Mouse (Mus musculus) bone marrow macrophage, adult 2 months (primary cell): ENCODE measurements around the gene Slc48a1.

Experiments used
- CTCF ChIP-seq: IDR thresholded peaks from 2 replicates; pipeline ENCODE4 v1.5.1; 2012; ENCODE audit warnings: low read depth, mild to moderate bottlenecking, low read length, moderate library complexity
- POLR2A ChIP-seq: IDR thresholded peaks from 2 replicates; pipeline ENCODE4 v1.6.1; 2012; ENCODE audit warnings: mild to moderate bottlenecking, low read depth, low read length, borderline replicate concordance

GRCm38 (mm10) chr15:97795559-97796235 lies 17.4 kb downstream of the Slc48a1 start:
- TF ChIP-seq CTCF, result no peak
- no peak for TF ChIP-seq POLR2A
